Mouse (Mus musculus) small intestine, adult 2 months (tissue): ENCODE measurements around the gene Ppp2r2d. TPM values are rescaled to one million over a fixed set of nuclear protein-coding genes. Genes with fewer than 3 reads are reported as not detected.
A peak's percentile ranks its signal among the peaks of the same experiment; 100 is the strongest.

Experiments used
- H3K27ac ChIP-seq: fragments of 200-500 bp; 2 replicates; pipeline ENCODE4 v1.5.1; 2012; ENCODE audit warnings: low read depth, low read length, control low read depth, inconsistent platforms; ENCODE audit not compliant: insufficient read depth
- H3K27me3 ChIP-seq: fragments of 200-500 bp; 2 replicates; pipeline ENCODE4 v1.6.1; 2012; ENCODE audit warnings: mild to moderate bottlenecking, moderate library complexity, low read length, inconsistent platforms; ENCODE audit not compliant: control insufficient read depth, insufficient read depth
- H3K36me3 ChIP-seq: fragments of 200-500 bp; 2 replicates; pipeline ENCODE4 v1.6.1; 2012; ENCODE audit warnings: mild to moderate bottlenecking, low read length, control low read depth, inconsistent platforms; ENCODE audit not compliant: control insufficient read depth, insufficient read depth
- H3K4me1 ChIP-seq: fragments of 200-500 bp; 2 replicates; pipeline ENCODE4 v1.6.1; 2012; ENCODE audit warnings: low read length, inconsistent platforms, mixed read lengths; ENCODE audit not compliant: control insufficient read depth, insufficient read depth, insufficient read length
- H3K4me3 ChIP-seq: fragments of 200-500 bp; 2 replicates; pipeline ENCODE4 v1.5.1; 2012; ENCODE audit warnings: low read depth, mild to moderate bottlenecking, control low read depth, inconsistent platforms, low read length, moderate library complexity
- CTCF ChIP-seq: fragments of 200-500 bp; IDR thresholded peaks from 2 replicates; pipeline ENCODE4 v1.5.1; 2012; ENCODE audit warnings: low read depth, mild to moderate bottlenecking, control low read depth, inconsistent platforms, low read length, moderate library complexity, mixed read lengths; ENCODE audit not compliant: insufficient replicate concordance, insufficient read length; ENCODE audit errors: extremely low read depth
- POLR2A ChIP-seq: fragments of 200-500 bp; IDR thresholded peaks from 2 replicates; pipeline ENCODE4 v1.6.1; 2012; ENCODE audit warnings: low read depth, mild to moderate bottlenecking, control low read depth, inconsistent platforms, low read length, moderate library complexity
- WGBS: fragments of 180-500 bp; shearing (Covaris S2); methylation state at CpG from one replicate; pipeline ENCODE4 v1.1.7; 2018; 5-methylcytosine and 5-hydroxymethylcytosine counted together
- polyA plus RNA-seq: library from polyadenylated mRNA; depleted of rRNA; stranded (reverse); fragments of >200 nt; gene quantifications from 2 replicates; pipeline ENCODE4 v1.2.3, GENCODE M21; 2012

Gene Ppp2r2d
- polyA plus RNA-seq, 1 experiment: 19.4 TPM

DNA sequence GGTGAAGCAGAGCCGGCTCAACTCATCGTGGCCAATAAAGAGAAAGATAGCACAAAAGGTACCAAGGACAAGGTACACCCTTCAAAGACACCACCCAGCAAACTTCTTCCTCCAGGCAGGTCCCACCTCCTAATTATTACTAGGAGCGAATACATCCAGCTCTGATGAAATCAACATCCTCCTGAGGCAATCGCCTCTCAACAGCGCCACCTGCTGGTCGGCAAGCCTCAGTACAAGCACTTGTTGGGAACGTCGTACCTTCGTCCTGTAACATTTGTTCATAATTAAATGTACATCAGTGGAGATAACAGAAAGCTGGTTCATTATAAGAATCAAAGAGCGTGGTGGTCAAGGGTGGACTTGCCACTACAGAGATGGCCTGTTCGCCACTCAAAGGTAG lies 18.1 kb upstream of the Ppp2r2d start:
- H3K4me3 ChIP-seq: no peak overlapping the region
- no peaks in the 10 kb centered on the region for H3K4me1 ChIP-seq
- no peak for TF ChIP-seq POLR2A
- TF ChIP-seq CTCF: peak; percentile 97
- no peak overlapping the region for H3K27ac ChIP-seq
- 13% methylated on average over 11 of the region's 11 CpGs for whole genome bisulfite sequencing
- H3K36me3 ChIP-seq: no peaks in the 10 kb centered on the region
- no peaks in the 10 kb centered on the region for H3K27me3 ChIP-seq

DNA sequence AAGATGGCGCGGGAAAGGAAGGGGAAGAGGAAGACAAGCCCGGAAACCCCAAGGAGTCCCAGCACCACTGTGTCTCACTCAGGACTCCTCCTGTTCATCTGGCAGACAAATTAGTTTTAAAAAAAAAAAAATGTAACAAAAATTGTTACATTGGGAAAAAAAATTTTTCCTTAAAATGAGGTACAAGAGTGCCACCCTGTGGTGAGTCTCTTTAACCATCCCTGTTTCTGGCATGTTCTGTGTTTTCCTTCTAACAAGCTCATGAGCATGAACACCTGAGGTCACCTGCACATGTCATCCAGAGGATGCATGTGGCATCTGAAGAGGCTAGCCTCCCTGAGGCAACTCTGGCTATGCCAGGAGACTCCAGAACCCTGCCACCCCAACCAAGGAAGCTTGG lies 10.9 kb upstream of the Ppp2r2d start:
- WGBS: 87% methylated on average over 3 of the region's 3 CpGs
- H3K36me3 ChIP-seq: peaks cover 8% of the 10 kb centered on the region
- TF ChIP-seq CTCF (no peak), POLR2A (no peak)
- no peaks in the 10 kb centered on the region for H3K4me1 ChIP-seq
- no peak overlapping the region for H3K27ac ChIP-seq
- no peak overlapping the region for H3K4me3 ChIP-seq
- no peaks in the 10 kb centered on the region for H3K27me3 ChIP-seq

DNA sequence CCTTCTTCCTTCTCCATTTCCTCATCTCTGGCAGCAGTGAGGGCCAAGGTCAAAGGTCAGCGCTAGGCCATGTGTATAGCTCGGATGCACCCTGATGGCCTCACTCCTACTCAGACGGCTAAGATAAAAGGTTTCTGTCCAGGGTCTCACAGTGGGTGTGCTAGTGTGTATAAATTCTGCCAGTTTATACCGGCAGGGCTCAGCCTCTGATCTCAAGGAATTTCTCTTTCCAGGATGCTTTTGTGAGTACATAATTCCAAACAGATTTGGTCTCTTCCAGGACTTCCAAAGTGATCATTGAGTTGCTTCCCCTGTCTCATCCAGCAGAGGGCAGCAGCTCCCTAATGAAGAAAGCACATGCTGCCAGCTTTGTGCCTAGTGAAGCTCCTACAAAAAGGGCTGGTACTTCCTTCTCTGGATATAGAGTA lies 5.3 kb upstream of the Ppp2r2d start:
- 35% methylated on average over 4 of the region's 4 CpGs for WGBS
- Histone ChIP-seq H3K36me3 (peaks cover 8% of the 10 kb centered on the region), H3K4me3 (no peak overlapping the region)

DNA sequence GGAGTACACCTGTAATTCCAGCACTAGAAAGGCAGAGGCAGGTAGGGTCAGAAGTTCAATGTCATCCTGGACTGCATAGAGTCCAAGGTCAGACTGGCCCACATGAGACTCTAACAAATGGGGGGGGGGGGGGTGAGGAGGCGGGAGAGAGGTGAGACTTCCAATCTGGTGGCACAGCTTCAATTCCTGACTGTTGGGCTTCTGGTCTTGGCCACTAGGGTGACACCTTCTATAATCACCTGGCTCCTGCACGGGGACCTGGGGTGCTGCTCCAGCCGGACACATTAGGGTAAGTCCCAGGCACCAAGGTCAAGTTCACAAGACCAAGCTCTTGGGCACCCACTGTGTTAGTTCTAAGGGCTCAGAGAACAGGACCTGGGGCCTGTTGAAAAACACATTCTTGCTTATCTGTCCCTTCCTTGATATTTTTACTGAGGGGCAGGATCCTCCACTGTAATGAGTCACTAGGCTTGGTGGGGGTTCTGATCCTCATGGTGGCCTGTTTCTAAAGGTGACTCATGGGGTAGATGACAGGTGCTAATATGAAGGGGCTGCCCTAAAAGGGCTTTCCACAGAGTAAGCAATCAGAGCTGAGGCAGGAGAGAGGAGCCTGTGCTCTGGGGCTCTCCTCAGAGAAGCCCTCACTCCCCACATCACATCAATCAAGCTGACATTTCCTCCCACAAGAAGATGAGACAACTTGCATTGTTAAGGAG lies 4.3 kb upstream of the Ppp2r2d start:
- no peaks in the 10 kb centered on the region for H3K27me3 ChIP-seq
- H3K4me1 ChIP-seq: peaks cover 3% of the 10 kb centered on the region
- TF ChIP-seq CTCF (no peak), POLR2A (no peak)
- WGBS: 79% methylated on average over 3 of the region's 3 CpGs
- no peak overlapping the region for H3K4me3 ChIP-seq
- peaks cover under 1% of the 10 kb centered on the region for H3K36me3 ChIP-seq
- no peak overlapping the region for H3K27ac ChIP-seq

More for the DNA sequence above, 5.3 kb upstream of the Ppp2r2d start:
- peak; percentile 64; the same call in 1 of the 2 replicates for TF ChIP-seq CTCF
- TF ChIP-seq POLR2A: no peak
- Histone ChIP-seq H3K27ac (no peak overlapping the region), H3K4me1 (peaks cover 3% of the 10 kb centered on the region), H3K27me3 (no peaks in the 10 kb centered on the region)

DNA sequence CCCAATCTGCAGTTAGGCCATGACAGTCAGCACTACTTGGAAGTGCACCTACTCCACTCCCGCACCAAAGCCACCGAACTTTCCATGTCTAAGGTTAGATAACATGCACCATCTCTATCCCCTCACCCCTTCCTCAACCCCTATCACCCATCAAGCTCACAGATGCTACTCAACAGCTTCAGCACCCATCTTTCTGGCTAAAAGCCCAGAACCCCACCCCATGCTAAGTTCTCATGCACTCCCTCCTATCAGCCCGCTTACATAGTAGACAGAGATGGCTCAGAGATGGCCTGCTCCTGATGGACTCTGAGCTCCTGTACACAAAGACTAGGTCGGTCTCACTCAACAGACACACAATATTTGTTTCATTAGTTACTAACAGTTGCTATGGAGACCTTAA lies 2.5 kb upstream of the Ppp2r2d start:
- Histone ChIP-seq H3K4me3 (no peak overlapping the region), H3K36me3 (no peaks in the 10 kb centered on the region), H3K27me3 (no peaks in the 10 kb centered on the region), H3K4me1 (peaks cover 11% of the 10 kb centered on the region), H3K27ac (no peak overlapping the region)
- TF ChIP-seq POLR2A (no peak), CTCF (no peak)
- whole genome bisulfite sequencing: 82% methylated on average over 4 of the region's 4 CpGs

DNA sequence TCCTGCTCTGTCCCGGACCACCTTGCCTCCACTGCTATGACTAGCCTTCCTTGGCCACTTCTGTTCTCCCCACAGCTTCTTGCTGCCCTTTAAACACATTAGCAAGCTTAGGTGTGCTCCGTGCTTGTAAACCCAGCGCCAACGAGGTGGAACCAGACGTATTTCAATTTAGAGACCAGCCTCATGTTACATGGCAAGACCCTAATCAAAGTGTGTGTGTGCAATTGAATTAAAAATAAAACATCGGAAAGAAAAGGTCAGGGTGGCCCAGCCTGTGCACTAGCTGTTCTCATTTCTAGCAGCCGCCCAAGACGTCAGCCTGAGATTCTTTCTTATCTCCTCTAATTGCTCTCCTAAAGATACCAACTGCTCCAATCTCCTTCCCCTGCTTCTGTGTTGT lies 768 bp upstream of the Ppp2r2d start:
- WGBS: 18% methylated on average over 8 of the region's 8 CpGs
- Histone ChIP-seq H3K4me3 (0 out of 2 replicates have a peak overlapping the region, but pooled peaks have one; percentile 3), H3K27ac (peak overlapping the region; percentile 89), H3K4me1 (peaks cover 11% of the 10 kb centered on the region), H3K27me3 (no peaks in the 10 kb centered on the region), H3K36me3 (no peaks in the 10 kb centered on the region)
- TF ChIP-seq CTCF: no peak
- no peak for TF ChIP-seq POLR2A

DNA sequence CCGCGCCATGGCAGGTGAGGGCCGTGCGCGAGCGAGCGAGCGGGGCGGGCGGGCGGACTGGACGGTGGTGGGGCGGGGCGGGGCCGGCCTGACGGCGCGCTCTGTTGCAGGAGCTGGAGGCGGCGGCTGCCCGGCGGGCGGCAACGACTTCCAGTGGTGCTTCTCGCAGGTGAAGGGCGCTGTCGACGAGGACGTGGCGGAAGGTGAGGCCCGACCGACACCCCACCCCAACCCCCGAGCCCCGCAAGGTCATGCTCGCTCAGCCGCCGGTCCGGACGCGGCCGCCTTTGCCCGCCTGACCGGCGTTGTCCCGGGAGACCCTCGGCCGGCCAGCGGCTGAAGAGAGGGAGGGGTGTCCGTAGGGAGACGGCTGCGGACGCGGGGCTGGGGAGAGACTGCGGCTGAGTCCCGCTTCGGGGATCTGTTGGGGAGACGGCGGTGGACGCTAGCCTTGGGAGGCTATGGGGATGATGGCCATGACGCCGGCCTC lies 668 bp downstream of the Ppp2r2d start:
- H3K27ac ChIP-seq: peak overlapping the region; percentile 89
- no peaks in the 10 kb centered on the region for H3K27me3 ChIP-seq
- no peaks in the 10 kb centered on the region for H3K36me3 ChIP-seq
- peak overlapping the region; percentile 99 for H3K4me3 ChIP-seq
- peaks cover 11% of the 10 kb centered on the region for H3K4me1 ChIP-seq
- TF ChIP-seq CTCF: no peak
- no peak for TF ChIP-seq POLR2A
- WGBS: under 1% methylated on average over 53 of the region's 61 CpGs
